Mouse (Mus musculus) olfactory bulb, adult 2 months (tissue): Measurements from ENCODE around the gene Klhl35.

Experiments used
- CTCF ChIP-seq: fragments of 200-500 bp; IDR thresholded peaks from 2 replicates; pipeline ENCODE4 v1.5.1; 2012; ENCODE audit warnings: low read depth, mild to moderate bottlenecking, low read length, moderate library complexity; ENCODE audit not compliant: insufficient read depth
- POLR2A ChIP-seq: fragments of 200-500 bp; IDR thresholded peaks from 2 replicates; pipeline ENCODE4 v1.6.1; 2012; ENCODE audit warnings: mild to moderate bottlenecking, low read depth, low read length, moderate library complexity; ENCODE audit not compliant: insufficient read depth

DNA sequence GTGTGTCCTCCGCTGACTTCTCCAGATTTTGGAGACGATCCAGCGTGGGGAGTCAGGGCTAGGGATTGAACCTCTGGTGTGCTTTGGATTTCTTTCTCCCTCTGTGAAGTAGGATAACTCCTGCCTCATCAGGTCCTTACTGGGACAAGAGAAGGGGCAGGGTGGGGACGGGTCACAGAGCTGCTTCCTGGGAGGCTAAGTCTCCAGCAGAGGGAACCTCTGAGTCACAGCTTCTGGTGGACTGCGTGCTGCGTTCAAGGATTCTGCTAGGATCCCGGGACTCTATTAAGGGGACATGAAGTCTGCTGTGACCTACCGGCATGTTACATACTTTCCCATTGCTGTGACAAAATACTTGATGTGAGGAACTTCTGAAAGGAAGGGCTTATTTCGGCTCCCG, 26.9 kb upstream of the Klhl35 start:
- TF ChIP-seq POLR2A (no peak), CTCF (peak; percentile 3; the same call in 1 of the 2 replicates)
